Mouse (Mus musculus): ENCODE results near the gene Ap1m2.

- TF ChIP-seq CTCF (IDR thresholded peaks at IDR 0.05; ENCODE audit: borderline replicate concordance, insufficient read depth, low read length) = no peak
- TF ChIP-seq POLR2A (IDR thresholded peaks at IDR 0.05; ENCODE audit: low read depth, low read length) = no peak
These were observed 25.4 kb downstream of the Ap1m2 start for GRCm38 (mm10) chr9:21286753-21287152.
